Mouse (Mus musculus) mouse trophoblast stem cell (cell line): Measurements from ENCODE around the gene Uba2.
"Not testable (repeated sequence)": the region's sequence is repeated elsewhere in the genome, so short reads cannot be mapped to it uniquely, and the experiment has no call there.

Experiments used
- in situ Hi-C, 2 experiments: fragments of 300-500 bp; cut with MseI, MboI; formaldehyde crosslinking; loops; 2 replicates in 1 of 2; 3 replicates in 1 of 2; pipeline ENCODE4 v1.15.1; 2025

Gene Uba2

GRCm38 (mm10) chr7:34169454-34169853 lies at the start of gene Uba2:
Uba2 (minus strand) TSS chr7:34169599.
- in situ Hi-C loops = no loop called here

GRCm38 (mm10) chr7:34218496-34218895 lies 49.1 kb upstream of the Uba2 start:
- in situ Hi-C loops = no loop called here

- in situ Hi-C loops = no loop called here
Observed at GRCm38 (mm10) chr7:34216474-34216873, 47.1 kb upstream of the Uba2 start.

DNA sequence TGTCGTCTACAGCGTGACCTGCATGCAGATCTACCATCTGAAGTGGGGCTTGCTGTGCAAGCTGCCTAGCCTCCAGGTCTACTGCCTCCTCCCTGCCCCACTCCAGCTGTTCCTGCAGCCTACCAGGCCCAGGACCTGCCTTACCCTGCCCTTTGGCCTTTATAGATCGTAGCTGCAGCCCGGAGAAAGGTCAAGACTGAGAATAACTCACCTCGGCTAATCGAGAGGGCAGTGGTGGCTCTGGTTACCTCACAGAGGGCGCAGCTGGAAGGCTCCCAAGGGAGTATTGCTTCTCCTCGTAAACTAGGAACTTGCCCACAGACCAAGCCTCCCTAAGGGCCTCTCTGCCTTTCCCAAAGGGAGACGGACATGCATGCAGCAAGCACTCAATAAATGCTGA lies 46.1 kb upstream of the Uba2 start:
- in situ Hi-C loops = no loop called here

DNA sequence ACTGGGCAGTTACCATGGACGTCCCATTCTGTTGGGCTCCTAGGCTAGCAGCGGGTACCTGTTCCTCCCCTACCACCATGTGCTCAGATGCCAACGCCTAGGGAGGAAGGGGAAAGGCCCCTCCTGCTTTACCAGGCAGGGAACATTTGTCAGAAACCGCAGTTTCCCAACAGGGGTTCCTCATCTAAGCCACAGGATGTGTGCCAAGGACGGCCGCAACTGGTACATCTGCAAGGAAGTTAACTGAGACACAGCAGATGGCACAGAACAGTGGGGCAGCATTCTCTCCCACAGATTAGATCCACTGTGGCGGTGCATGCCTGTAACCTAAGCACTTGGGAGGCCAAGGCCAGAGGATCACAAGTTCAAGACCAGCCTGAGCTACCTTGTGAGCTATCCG lies 45.2 kb upstream of the Uba2 start:
- in situ Hi-C loops = no loop called here

GRCm38 (mm10) chr7:34213281-34213680 lies 43.9 kb upstream of the Uba2 start:
- in situ Hi-C loops = no loop called here

GRCm38 (mm10) chr7:34208027-34208745 lies 38.8 kb upstream of the Uba2 start:
- in situ Hi-C loops = no loop called here

GRCm38 (mm10) chr7:34206331-34206730 lies 36.9 kb upstream of the Uba2 start:
- in situ Hi-C loops = no loop called here

GRCm38 (mm10) chr7:34202147-34202546 lies 32.7 kb upstream of the Uba2 start:
- in situ Hi-C loops = not testable (repeated sequence)

- in situ Hi-C loops = no loop called here
Observed at GRCm38 (mm10) chr7:34200829-34201228, 31.4 kb upstream of the Uba2 start.

DNA sequence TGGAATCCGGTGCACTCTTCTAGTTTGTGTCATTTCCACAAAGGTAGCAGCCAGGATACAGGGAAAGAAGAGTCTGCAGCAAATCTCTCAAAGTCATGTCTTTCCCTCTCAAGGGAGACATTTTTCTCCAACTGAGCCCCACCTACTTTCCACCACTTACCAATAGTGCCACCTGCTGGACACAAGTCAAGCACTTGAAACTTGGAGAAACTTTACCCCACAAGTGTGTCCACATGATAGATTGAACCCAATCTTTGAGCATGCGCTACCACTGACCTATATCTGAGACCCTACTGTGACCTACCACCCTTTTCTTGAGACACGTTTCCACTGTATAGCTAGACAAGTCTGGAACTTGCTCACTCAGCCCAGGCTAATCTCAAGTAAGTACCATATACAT lies 28.9 kb upstream of the Uba2 start:
- in situ Hi-C loops = no loop called here

- in situ Hi-C loops = no loop called here
Observed at GRCm38 (mm10) chr7:34196132-34197128, 27.0 kb upstream of the Uba2 start, which contains the start of gene Pdcd2l. Pdcd2l (minus strand) TSS chr7:34196661.

DNA sequence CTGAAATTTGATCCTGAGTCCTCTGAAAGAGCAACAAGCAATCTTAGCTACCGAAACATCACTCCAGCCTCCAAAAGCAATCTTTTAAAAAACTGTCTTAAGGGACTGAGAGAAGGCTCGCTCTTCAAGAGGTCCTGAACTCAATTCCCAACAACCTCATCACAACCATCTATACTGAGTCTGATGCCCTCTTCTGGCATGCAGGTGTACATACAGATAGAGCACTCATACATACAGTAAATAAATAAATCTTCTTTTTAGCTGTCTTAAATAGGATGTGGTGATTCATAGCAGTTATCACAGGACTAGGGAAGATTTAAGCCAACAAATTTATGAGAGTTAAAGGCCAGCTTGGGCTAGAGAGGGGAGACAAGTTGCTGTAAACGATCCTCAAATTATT lies 26.2 kb upstream of the Uba2 start:
- in situ Hi-C loops = no loop called here

GRCm38 (mm10) chr7:34192825-34193224 lies 23.4 kb upstream of the Uba2 start:
- in situ Hi-C loops = no loop called here

GRCm38 (mm10) chr7:34189376-34189989 lies 20.1 kb upstream of the Uba2 start:
- in situ Hi-C loops = no loop called here

- in situ Hi-C loops = no loop called here
Observed at GRCm38 (mm10) chr7:34183794-34184193, 14.4 kb upstream of the Uba2 start.

GRCm38 (mm10) chr7:34183356-34183755 lies 14.0 kb upstream of the Uba2 start:
- in situ Hi-C loops = no loop called here

DNA sequence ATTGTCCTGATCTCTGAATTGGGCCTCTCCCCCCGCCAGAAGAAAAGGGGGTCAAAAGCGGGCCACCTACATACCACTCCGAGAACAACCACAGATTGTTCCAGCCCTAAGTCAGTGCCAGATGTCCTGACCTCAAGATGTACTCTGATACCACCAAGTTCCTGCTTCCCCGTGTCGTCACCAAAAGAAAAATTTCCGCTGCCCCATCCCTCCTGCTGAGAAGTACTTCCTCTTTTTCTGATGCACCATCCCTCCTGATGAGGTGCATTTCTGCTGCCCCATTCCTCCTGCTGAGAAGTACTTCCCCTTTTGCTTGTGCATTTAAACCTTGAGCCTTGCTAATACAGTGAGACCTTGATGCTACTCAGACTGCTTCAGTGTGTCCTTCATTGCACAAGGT lies 6.8 kb upstream of the Uba2 start:
- in situ Hi-C loops = not testable (repeated sequence)

DNA sequence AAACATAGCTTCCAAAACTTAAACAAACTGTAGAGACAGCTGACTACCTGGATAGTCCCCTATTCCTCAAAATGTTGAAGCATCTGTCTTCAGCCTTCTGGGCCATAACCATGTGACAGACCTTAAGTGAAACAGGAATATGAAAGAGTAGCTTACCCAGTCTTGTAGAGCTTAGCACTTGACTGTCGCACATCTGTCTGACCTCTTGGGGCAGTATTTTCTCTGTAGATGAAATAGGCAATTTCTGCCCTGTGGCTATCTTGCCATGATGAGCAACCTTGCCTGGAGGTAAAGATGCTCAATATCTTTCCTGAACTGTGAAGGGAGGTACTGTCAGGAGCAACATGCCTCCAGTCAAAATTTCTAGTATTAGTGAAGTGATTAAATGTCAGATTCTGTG lies 2.9 kb upstream of the Uba2 start:
- in situ Hi-C loops = no loop called here

- in situ Hi-C loops = no loop called here
Observed at GRCm38 (mm10) chr7:34168470-34169251, 738 bp downstream of the Uba2 start.

GRCm38 (mm10) chr7:34167766-34168469 lies 1.5 kb downstream of the Uba2 start:
- in situ Hi-C loops = no loop called here
